Mouse (Mus musculus): ENCODE measurements around the gene Clcn6. TPM values are rescaled to one million over a fixed set of nuclear protein-coding genes. Genes with fewer than 3 reads are reported as not detected.
"Not testable (repeated sequence)": the region's sequence is repeated elsewhere in the genome, so short reads cannot be mapped to it uniquely, and the experiment has no call there.

The Clcn6 gene
- polyA plus RNA-seq, 1 experiment from 2014 or later: 8.2 TPM

- ATAC-seq (ENCODE audit: low FRiP score, low read depth); H3K9me3 ChIP-seq; H3K27ac ChIP-seq; H3K4me3 ChIP-seq; H3K27me3 ChIP-seq; H3K9ac ChIP-seq; H3K4me1 ChIP-seq; H3K4me2 ChIP-seq (replicated peaks): not testable (repeated sequence)
- WGBS: 91% methylated on average over 3 of the region's 3 CpGs
- H3K36me3 ChIP-seq: peaks cover 95% of the 10 kb centered on the region
Observed at GRCm38 (mm10) chr4:148050396-148050914, 11.8 kb upstream of the Clcn6 start.

GRCm38 (mm10) chr4:148046450-148047031 lies 7.9 kb upstream of the Clcn6 start:
- Histone ChIP-seq H3K4me2 (replicated peaks) (no peak overlapping the region), H3K9ac (no peak overlapping the region), H3K9me3 (no peaks in the 10 kb centered on the region), H3K36me3 (peaks cover 79% of the 10 kb centered on the region), H3K27ac (no peak overlapping the region), H3K4me3 (no peak overlapping the region), H3K27me3 (no peaks in the 10 kb centered on the region), H3K4me1 (peaks cover 14% of the 10 kb centered on the region)
- no peak for ATAC-seq (ENCODE audit: low FRiP score, low read depth)
- WGBS: 74% methylated on average over 4 of the region's 4 CpGs

- Histone ChIP-seq H3K9me3 (no peaks in the 10 kb centered on the region), H3K4me3 (no peak overlapping the region), H3K4me1 (peaks cover 38% of the 10 kb centered on the region), H3K9ac (no peak overlapping the region), H3K27ac (no peak overlapping the region), H3K27me3 (no peaks in the 10 kb centered on the region), H3K4me2 (replicated peaks) (no peak overlapping the region), H3K36me3 (peaks cover 55% of the 10 kb centered on the region)
- ATAC-seq (ENCODE audit: low FRiP score, low read depth): no peak
- 91% methylated on average over 2 of the region's 2 CpGs for WGBS
Observed at GRCm38 (mm10) chr4:148044113-148044512, 5.5 kb upstream of the Clcn6 start.

- WGBS: 80% methylated on average over 7 of the region's 8 CpGs
- H3K27ac ChIP-seq; H3K9me3 ChIP-seq; ATAC-seq (ENCODE audit: low FRiP score, low read depth); H3K27me3 ChIP-seq; H3K9ac ChIP-seq; H3K4me3 ChIP-seq: not testable (repeated sequence)
- Histone ChIP-seq H3K36me3 (peaks cover 47% of the 10 kb centered on the region), H3K4me1 (peaks cover 38% of the 10 kb centered on the region), H3K4me2 (replicated peaks) (peak overlapping the region; percentile 94; the same call in 1 of the 2 replicates)
Observed at GRCm38 (mm10) chr4:148043327-148043726, 4.7 kb upstream of the Clcn6 start.

- H3K27me3 ChIP-seq: no peaks in the 10 kb centered on the region
- 3% methylated on average over 16 of the region's 16 CpGs for WGBS
- peak overlapping the region; percentile 85 for H3K27ac ChIP-seq
- peaks cover 34% of the 10 kb centered on the region for H3K36me3 ChIP-seq
- H3K4me1 ChIP-seq: peaks cover 44% of the 10 kb centered on the region
- no peaks in the 10 kb centered on the region for H3K9me3 ChIP-seq
- peak overlapping the region; percentile 81 for H3K4me3 ChIP-seq
- ATAC-seq (ENCODE audit: low FRiP score, low read depth): no peak
- H3K4me2 ChIP-seq (replicated peaks): peak overlapping the region; percentile 94
- H3K9ac ChIP-seq: peak overlapping the region; percentile 72
Observed at GRCm38 (mm10) chr4:148041611-148042191, 3.1 kb upstream of the Clcn6 start.

GRCm38 (mm10) chr4:148040933-148041610 lies 2.5 kb upstream of the Clcn6 start:
- peak overlapping the region; percentile 81 for H3K4me3 ChIP-seq
- H3K36me3 ChIP-seq: peaks cover 35% of the 10 kb centered on the region
- peak; percentile 57 for ATAC-seq (ENCODE audit: low FRiP score, low read depth)
- no peaks in the 10 kb centered on the region for H3K9me3 ChIP-seq
- no peaks in the 10 kb centered on the region for H3K27me3 ChIP-seq
- peak overlapping the region; percentile 94 for H3K4me2 ChIP-seq (replicated peaks)
- H3K4me1 ChIP-seq: peaks cover 44% of the 10 kb centered on the region
- H3K9ac ChIP-seq: peak overlapping the region; percentile 72
- under 1% methylated on average over 19 of the region's 19 CpGs for WGBS
- peak overlapping the region; percentile 85 for H3K27ac ChIP-seq

- Histone ChIP-seq H3K4me1 (peaks cover 44% of the 10 kb centered on the region), H3K9ac (peak overlapping the region; percentile 72), H3K36me3 (peaks cover 32% of the 10 kb centered on the region), H3K27ac (peak overlapping the region; percentile 85), H3K4me3 (peak overlapping the region; percentile 81), H3K27me3 (no peaks in the 10 kb centered on the region), H3K4me2 (replicated peaks) (peak overlapping the region; percentile 94), H3K9me3 (no peaks in the 10 kb centered on the region)
- no peak for ATAC-seq (ENCODE audit: low FRiP score, low read depth)
- 65% methylated on average over 15 of the region's 15 CpGs for WGBS
Observed at GRCm38 (mm10) chr4:148040029-148040830, 1.6 kb upstream of the Clcn6 start.

GRCm38 (mm10) chr4:148039254-148040028 lies 820 bp upstream of the Clcn6 start:
- ATAC-seq (ENCODE audit: low FRiP score, low read depth): no peak
- WGBS: 22% methylated on average over 19 of the region's 19 CpGs
- Histone ChIP-seq H3K36me3 (peaks cover 30% of the 10 kb centered on the region), H3K4me2 (replicated peaks) (peak overlapping the region; percentile 94), H3K9ac (peak overlapping the region; percentile 71), H3K9me3 (no peaks in the 10 kb centered on the region), H3K27ac (peak overlapping the region; percentile 85; the same call in 1 of the 2 replicates), H3K27me3 (no peaks in the 10 kb centered on the region), H3K4me3 (peak overlapping the region; percentile 81), H3K4me1 (peaks cover 44% of the 10 kb centered on the region)

- no peaks in the 10 kb centered on the region for H3K27me3 ChIP-seq
- H3K36me3 ChIP-seq: peaks cover 29% of the 10 kb centered on the region
- no peak for ATAC-seq (ENCODE audit: low FRiP score, low read depth)
- H3K9me3 ChIP-seq: no peaks in the 10 kb centered on the region
- peak overlapping the region; percentile 69 for H3K27ac ChIP-seq
- WGBS: 8% methylated on average over 26 of the region's 26 CpGs
- H3K9ac ChIP-seq: peak overlapping the region; percentile 77
- peak overlapping the region; percentile 74 for H3K4me2 ChIP-seq (replicated peaks)
- peaks cover 44% of the 10 kb centered on the region for H3K4me1 ChIP-seq
- peak overlapping the region; percentile 81 for H3K4me3 ChIP-seq
Observed at GRCm38 (mm10) chr4:148038079-148038599, 482 bp downstream of the Clcn6 start.

- whole genome bisulfite sequencing: 90% methylated on average over 3 of the region's 3 CpGs
Observed at GRCm38 (mm10) chr4:148035440-148035839, 3.2 kb downstream of the Clcn6 start.

GRCm38 (mm10) chr4:148033858-148034410 lies 4.7 kb downstream of the Clcn6 start:
- Histone ChIP-seq H3K4me3 (no peak overlapping the region), H3K36me3 (peaks cover 46% of the 10 kb centered on the region), H3K4me1 (peaks cover 7% of the 10 kb centered on the region), H3K9me3 (no peaks in the 10 kb centered on the region), H3K4me2 (replicated peaks) (no peak overlapping the region), H3K27ac (no peak overlapping the region), H3K9ac (no peak overlapping the region), H3K27me3 (no peaks in the 10 kb centered on the region)
- no peak for ATAC-seq (ENCODE audit: low FRiP score, low read depth)
- 84% methylated on average over 7 of the region's 7 CpGs for WGBS

More at GRCm38 (mm10) chr4:148035440-148035839, 3.2 kb downstream of the Clcn6 start:
- Histone ChIP-seq H3K4me1 (peaks cover 20% of the 10 kb centered on the region), H3K9ac (no peak overlapping the region), H3K4me2 (replicated peaks) (no peak overlapping the region), H3K4me3 (no peak overlapping the region), H3K27ac (no peak overlapping the region), H3K36me3 (peaks cover 37% of the 10 kb centered on the region), H3K9me3 (no peaks in the 10 kb centered on the region), H3K27me3 (no peaks in the 10 kb centered on the region)
- ATAC-seq (ENCODE audit: low FRiP score, low read depth): no peak
